Mouse (Mus musculus): ENCODE data around the gene Coq3. TPM values are rescaled to one million over a fixed set of nuclear protein-coding genes. Genes with fewer than 3 reads are reported as not detected.

Coq3 gene
- polyA plus RNA-seq, 1 experiment from 2014 or later: 11.8 TPM

- H3K27me3 ChIP-seq: peaks cover 51% of the 10 kb centered on the region
- no peaks in the 10 kb centered on the region for H3K9me3 ChIP-seq (replicated peaks)
- 19% methylated on average over 23 of the region's 23 CpGs for WGBS (ENCODE audit: insufficient replicate concordance)
- H3K27ac ChIP-seq: no peak overlapping the region
- H3K9ac ChIP-seq: peak overlapping the region; percentile 45; the same call in 1 of the 2 replicates
- peak overlapping the region; percentile 56 for H3K4me3 ChIP-seq (replicated peaks)
- no peaks in the 10 kb centered on the region for H3K36me3 ChIP-seq
- H3K4me1 ChIP-seq (replicated peaks): no peaks in the 10 kb centered on the region; the same call in 1 of the 2 replicates
- DNase-seq (no peak), ATAC-seq (ENCODE audit: low read depth) (no peak)
- H3K4me2 ChIP-seq: peak overlapping the region; percentile 74
These were observed 52.5 kb downstream of the Coq3 start for GRCm38 (mm10) chr4:21931772-21932630.

GRCm38 (mm10) chr4:21935378-21935777 lies 55.9 kb downstream of the Coq3 start:
- Histone ChIP-seq H3K27ac (no peak overlapping the region), H3K4me3 (replicated peaks) (no peak overlapping the region), H3K36me3 (no peaks in the 10 kb centered on the region), H3K9me3 (replicated peaks) (no peaks in the 10 kb centered on the region), H3K27me3 (peaks cover 33% of the 10 kb centered on the region), H3K4me1 (replicated peaks) (no peaks in the 10 kb centered on the region; the same call in 1 of the 2 replicates), H3K9ac (no peak overlapping the region), H3K4me2 (no peak overlapping the region)
- ATAC-seq (ENCODE audit: low read depth) (no peak), DNase-seq (no peak)
- WGBS (ENCODE audit: insufficient replicate concordance): 61% methylated on average over 2 of the region's 2 CpGs

GRCm38 (mm10) chr4:21936424-21936823 lies 57.0 kb downstream of the Coq3 start:
- Histone ChIP-seq H3K36me3 (no peaks in the 10 kb centered on the region), H3K27ac (no peak overlapping the region), H3K9me3 (replicated peaks) (no peaks in the 10 kb centered on the region), H3K4me2 (no peak overlapping the region), H3K9ac (no peak overlapping the region), H3K4me1 (replicated peaks) (no peaks in the 10 kb centered on the region), H3K27me3 (peaks cover 23% of the 10 kb centered on the region), H3K4me3 (replicated peaks) (no peak overlapping the region)
- 73% methylated on average over 9 of the region's 9 CpGs for WGBS (ENCODE audit: insufficient replicate concordance)
- DNase-seq (no peak), ATAC-seq (ENCODE audit: low read depth) (no peak)

GRCm38 (mm10) chr4:21937890-21938289 lies 58.4 kb downstream of the Coq3 start:
- ATAC-seq (ENCODE audit: low read depth) (no peak), DNase-seq (no peak)
- no peaks in the 10 kb centered on the region for H3K9me3 ChIP-seq (replicated peaks)
- H3K36me3 ChIP-seq: no peaks in the 10 kb centered on the region
- 72% methylated on average over 8 of the region's 8 CpGs for WGBS (ENCODE audit: insufficient replicate concordance)
- no peak overlapping the region for H3K4me2 ChIP-seq
- H3K27me3 ChIP-seq: peaks cover 8% of the 10 kb centered on the region
- H3K9ac ChIP-seq: no peak overlapping the region
- H3K4me1 ChIP-seq (replicated peaks): no peaks in the 10 kb centered on the region
- H3K4me3 ChIP-seq (replicated peaks): no peak overlapping the region
- no peak overlapping the region for H3K27ac ChIP-seq

- no peaks in the 10 kb centered on the region for H3K9me3 ChIP-seq (replicated peaks)
- 53% methylated on average over 3 of the region's 3 CpGs for WGBS (ENCODE audit: insufficient replicate concordance)
- no peak overlapping the region for H3K4me2 ChIP-seq
- no peak overlapping the region for H3K9ac ChIP-seq
- H3K36me3 ChIP-seq: no peaks in the 10 kb centered on the region
- H3K4me3 ChIP-seq (replicated peaks): no peak overlapping the region
- no peak overlapping the region for H3K27ac ChIP-seq
- no peak for ATAC-seq (ENCODE audit: low read depth)
- no peaks in the 10 kb centered on the region for H3K4me1 ChIP-seq (replicated peaks)
- H3K27me3 ChIP-seq: no peaks in the 10 kb centered on the region
- DNase-seq: no peak
These were observed 65.2 kb downstream of the Coq3 start for GRCm38 (mm10) chr4:21944672-21945071.

GRCm38 (mm10) chr4:21951444-21951843 lies 72.0 kb downstream of the Coq3 start:
- no peaks in the 10 kb centered on the region for H3K4me1 ChIP-seq (replicated peaks)
- ATAC-seq (ENCODE audit: low read depth): no peak

GRCm38 (mm10) chr4:21952255-21952654 lies 72.8 kb downstream of the Coq3 start:
- Histone ChIP-seq H3K27me3 (no peaks in the 10 kb centered on the region), H3K27ac (no peak overlapping the region), H3K4me2 (no peak overlapping the region), H3K9ac (no peak overlapping the region), H3K4me1 (replicated peaks) (no peaks in the 10 kb centered on the region), H3K4me3 (replicated peaks) (no peak overlapping the region), H3K9me3 (replicated peaks) (no peaks in the 10 kb centered on the region), H3K36me3 (no peaks in the 10 kb centered on the region)
- no peak for ATAC-seq (ENCODE audit: low read depth)
- no peak for DNase-seq
- WGBS (ENCODE audit: insufficient replicate concordance): 21% methylated on average over 2 of the region's 2 CpGs

More at GRCm38 (mm10) chr4:21951444-21951843, 72.0 kb downstream of the Coq3 start:
- H3K4me2 ChIP-seq: no peak overlapping the region
- DNase-seq: no peak
- no peaks in the 10 kb centered on the region for H3K36me3 ChIP-seq
- 30% methylated on average over 6 of the region's 6 CpGs for WGBS (ENCODE audit: insufficient replicate concordance)
- H3K27me3 ChIP-seq: no peaks in the 10 kb centered on the region
- H3K4me3 ChIP-seq (replicated peaks): no peak overlapping the region
- H3K9ac ChIP-seq: no peak overlapping the region
- H3K9me3 ChIP-seq (replicated peaks): no peaks in the 10 kb centered on the region
- H3K27ac ChIP-seq: no peak overlapping the region

GRCm38 (mm10) chr4:21957570-21958321 lies 78.3 kb downstream of the Coq3 start:
- no peak for ATAC-seq (ENCODE audit: low read depth)
- Histone ChIP-seq H3K36me3 (no peaks in the 10 kb centered on the region), H3K27ac (no peak overlapping the region), H3K4me1 (replicated peaks) (no peaks in the 10 kb centered on the region), H3K27me3 (no peaks in the 10 kb centered on the region), H3K4me3 (replicated peaks) (no peak overlapping the region), H3K9ac (no peak overlapping the region), H3K9me3 (replicated peaks) (no peaks in the 10 kb centered on the region), H3K4me2 (no peak overlapping the region)
- WGBS (ENCODE audit: insufficient replicate concordance): 42% methylated on average over 7 of the region's 7 CpGs
- DNase-seq: peak; percentile 22

Other genes starting within 250 kb of the Coq3 start
- not detected in 2 replicates for gene Prdm13, start 193.7 kb upstream of the Coq3 start, polyA plus RNA-seq (2015; fragmentation: Nextera tagmentation; extraction: Ambion mirVana)
- 23.2 and 32.1 TPM in 2 replicates for gene Ccnc, start 152.0 kb upstream of the Coq3 start, polyA plus RNA-seq (2015; fragmentation: Nextera tagmentation; extraction: Ambion mirVana)
- 13.6 and 18.7 TPM in 2 replicates for gene Usp45, start 112.5 kb upstream of the Coq3 start, polyA plus RNA-seq (2015; fragmentation: Nextera tagmentation; extraction: Ambion mirVana)
- 17.5 and 20.9 TPM in 2 replicates for gene Tstd3, start 112.5 kb upstream of the Coq3 start, polyA plus RNA-seq (2015; fragmentation: Nextera tagmentation; extraction: Ambion mirVana)
- gene Pnisr, start 32.1 kb upstream of the Coq3 start, polyA plus RNA-seq (2015; fragmentation: Nextera tagmentation; extraction: Ambion mirVana): 36.4 and 47.4 TPM in 2 replicates
- gene Faxc, start 51.7 kb downstream of the Coq3 start, polyA plus RNA-seq (2015; fragmentation: Nextera tagmentation; extraction: Ambion mirVana): 0.06 and 0.10 TPM in 2 replicates

Data from liver, embryonic 13.5 days (tissue).